Mouse (Mus musculus) bone marrow, adult 2 months (tissue): Measurements from ENCODE around the gene Cpsf3.

Experiments
- CTCF ChIP-seq: fragments of 200-500 bp; IDR thresholded peaks from 2 replicates; pipeline ENCODE4 v1.5.1; 2011; ENCODE audit warnings: low read length, control low read depth; ENCODE audit not compliant: control insufficient read depth, insufficient read depth
- POLR2A ChIP-seq: fragments of 200-500 bp; IDR thresholded peaks from 2 replicates; pipeline ENCODE4 v1.6.1; 2011; ENCODE audit warnings: low read depth, mild to moderate bottlenecking, control low read depth, low read length, borderline replicate concordance; ENCODE audit not compliant: control insufficient read depth

DNA sequence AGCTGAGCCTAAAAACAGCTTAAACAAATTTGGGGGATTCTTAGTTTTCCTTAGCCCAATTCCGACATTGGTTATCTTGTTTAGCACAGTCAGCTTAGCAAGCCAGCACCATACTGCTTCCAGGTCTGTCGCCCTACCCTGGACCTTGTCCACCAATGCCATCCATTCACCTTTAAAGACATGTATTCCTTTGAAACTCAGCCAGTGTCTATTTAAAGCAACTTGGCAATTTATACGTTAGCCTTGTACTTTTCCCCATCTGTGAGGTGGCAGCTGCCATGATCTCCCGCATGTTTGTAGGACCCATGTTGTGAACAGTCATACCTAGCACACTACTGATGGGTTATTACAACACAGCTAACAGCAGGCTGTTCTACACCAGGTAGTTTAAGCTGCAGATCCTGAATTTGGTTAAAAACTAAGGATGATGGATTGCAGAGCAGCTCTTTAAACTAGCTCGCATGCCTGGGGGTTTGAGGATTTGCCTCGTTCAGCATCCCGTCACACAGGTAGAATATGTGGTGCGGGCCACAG, 17.0 kb upstream of the Cpsf3 start:
- TF ChIP-seq CTCF (no peak), POLR2A (no peak)
